Mouse (Mus musculus) gastrocnemius, postnatal 4 days (tissue): Measurements from ENCODE around the gene Zfp503. TPM values are rescaled to one million over a fixed set of nuclear protein-coding genes. Genes with fewer than 3 reads are reported as not detected.

Experiments used
- DNase-seq, 2 experiments: peaks; one replicate each; pipeline ENCODE4 v3.0.0; 2021 to 2022; ENCODE audit warnings: low spot score in 2 of 2, mixed read lengths in 2 of 2
- long read RNA-seq, 2 experiments: library from polyadenylated mRNA; stranded (forward); transcript quantifications; one replicate each; pipeline ENCODE4 v2.0.0; 2021
- total RNA-seq, 2 experiments: library from RNA; stranded (reverse); gene quantifications; 2 replicates each; pipeline ENCODE4 v1.2.3; 2021

Gene Zfp503
- total RNA-seq = 10 to 100 TPM; 14.0 to 15.6 TPM
- long read RNA-seq, experiment 1, partial matches to known transcripts = 0 of 2 reads
- long read RNA-seq, experiment 1, other reads (novel, unspliced or antisense) = 2 of 2 reads
- long read RNA-seq, experiment 2, partial matches to known transcripts = 1 of 2 reads
- long read RNA-seq, experiment 2, other reads (novel, unspliced or antisense) = 1 of 2 reads

DNA sequence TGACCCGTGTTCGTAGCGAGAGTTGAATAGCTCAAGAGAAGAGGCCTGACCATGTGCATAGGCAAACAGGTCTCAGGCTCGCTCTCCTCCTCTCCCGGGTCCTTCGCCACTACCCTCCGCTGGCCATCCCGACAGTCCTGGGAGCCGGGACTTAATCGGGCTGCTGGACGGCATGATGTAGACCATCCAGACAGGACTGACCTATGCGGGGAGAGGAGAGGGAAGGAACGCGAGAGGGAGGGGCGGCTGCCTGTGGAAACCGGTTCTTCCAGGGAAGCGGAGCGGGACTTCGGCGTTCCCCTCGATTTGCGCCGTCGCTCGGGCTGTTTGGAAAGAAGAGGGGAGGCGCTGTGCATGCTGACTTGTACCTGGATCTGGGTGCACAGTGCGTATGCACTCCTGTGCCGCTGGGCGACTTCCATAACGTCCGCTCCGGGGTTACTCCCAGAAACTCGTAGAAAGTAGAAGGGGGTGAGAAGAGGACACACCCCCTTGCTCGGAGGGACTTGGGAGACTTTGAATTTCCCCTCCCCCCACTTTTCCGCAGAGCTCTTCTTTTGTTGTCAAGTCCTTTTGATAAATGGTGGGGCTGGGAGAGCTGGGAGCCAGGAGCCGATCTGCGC is at the start of gene Zfp503:
TSS of gene Zfp503 (minus strand) at position 311 of the 623 bp plus-strand sequence.
- peak; percentile 29 to 55 for DNase-seq

GRCm38 (mm10) chr14:22037498-22038131 is 48.2 kb upstream of the Zfp503 start:
- no peak for DNase-seq

- no peak for DNase-seq
Observed at GRCm38 (mm10) chr14:22036802-22037497, 47.5 kb upstream of the Zfp503 start.

DNA sequence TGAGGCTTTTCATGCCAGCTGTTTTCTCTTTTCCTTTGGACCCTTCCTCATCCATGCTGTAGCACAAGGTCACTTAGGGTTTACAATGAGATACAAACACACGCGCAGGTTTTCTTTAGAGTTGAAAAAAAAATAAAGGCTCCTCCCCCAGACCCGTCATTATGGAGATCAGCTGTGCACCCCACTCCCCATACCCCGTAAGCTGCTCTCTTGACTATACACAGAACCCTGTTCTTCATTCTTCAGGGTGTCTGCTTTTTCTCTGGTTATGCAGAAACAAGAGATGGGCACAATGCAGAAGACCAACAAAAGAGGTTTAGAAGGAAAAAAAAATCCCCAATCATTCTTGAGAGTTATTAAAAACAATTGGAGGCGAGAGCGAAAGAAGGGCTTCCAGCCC is 46.9 kb upstream of the Zfp503 start:
- no peak for DNase-seq

GRCm38 (mm10) chr14:22035900-22036299 is 46.5 kb upstream of the Zfp503 start:
- peak in 1 of 2 experiments; percentile 23 for DNase-seq

GRCm38 (mm10) chr14:22023533-22023932 is 34.1 kb upstream of the Zfp503 start:
- no peak for DNase-seq

DNA sequence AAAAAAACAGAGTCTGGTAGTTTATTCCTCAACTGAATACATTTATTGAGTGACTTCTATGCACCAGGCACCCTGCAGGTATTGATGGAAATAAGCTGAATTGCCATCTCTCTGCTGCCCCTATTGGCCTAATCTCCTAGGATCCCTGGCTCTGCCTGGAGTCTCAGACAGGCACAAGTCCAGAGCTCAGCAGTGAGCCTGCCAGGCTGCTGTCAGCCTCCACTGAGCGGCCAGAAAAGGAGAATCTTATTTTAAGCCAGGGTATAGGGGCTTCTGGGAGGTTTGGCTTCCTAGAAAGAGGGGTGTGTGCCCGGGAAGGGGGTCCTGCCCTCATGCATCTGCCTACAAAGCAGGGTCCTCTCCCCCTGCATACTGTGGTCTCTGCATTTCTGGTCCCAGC is 31.5 kb upstream of the Zfp503 start:
- peak in 1 of 2 experiments; percentile 37 for DNase-seq

DNA sequence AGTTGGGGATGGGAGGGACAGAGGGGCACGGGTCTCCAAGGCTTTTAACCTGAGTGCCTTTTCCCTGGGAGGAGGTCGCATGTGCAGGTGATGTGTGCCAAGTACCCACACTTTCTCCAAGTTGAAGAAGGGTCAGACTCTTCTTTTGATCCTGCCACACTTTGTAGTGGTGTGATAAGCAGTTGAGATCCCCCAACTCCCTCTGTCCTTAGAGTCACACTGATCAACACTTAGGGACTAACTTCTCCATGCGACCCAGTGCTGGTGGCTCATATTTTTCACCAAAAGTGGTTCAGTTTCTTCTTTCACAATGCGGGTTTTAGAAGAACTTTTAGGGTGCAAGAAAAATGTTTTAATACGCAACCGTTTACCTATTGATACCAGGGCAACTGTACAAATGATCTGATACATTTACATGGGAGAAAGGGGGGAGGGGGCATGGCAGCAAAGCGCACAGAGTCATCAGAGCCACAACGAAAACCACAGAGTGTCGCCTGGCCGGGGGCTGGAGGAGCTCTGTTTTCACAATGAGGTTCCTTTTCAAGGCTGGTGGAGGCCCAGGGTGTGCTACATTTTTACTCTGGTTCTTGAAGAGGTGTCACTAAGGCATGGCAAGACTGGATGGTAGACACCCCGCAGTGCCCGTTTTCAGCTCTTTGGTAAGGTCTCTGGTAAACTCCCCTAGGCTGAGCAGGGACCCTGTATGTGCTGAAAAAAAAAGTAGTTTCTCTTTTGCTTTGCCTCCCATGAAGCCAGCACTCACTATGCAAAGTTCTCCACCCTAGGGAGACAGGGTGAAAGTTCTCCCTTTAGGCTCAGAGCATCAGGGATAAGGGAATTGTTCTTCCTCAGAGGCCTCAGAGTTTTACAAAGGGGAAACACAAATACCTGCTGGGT is 30.8 kb upstream of the Zfp503 start:
- DNase-seq = no peak

DNA sequence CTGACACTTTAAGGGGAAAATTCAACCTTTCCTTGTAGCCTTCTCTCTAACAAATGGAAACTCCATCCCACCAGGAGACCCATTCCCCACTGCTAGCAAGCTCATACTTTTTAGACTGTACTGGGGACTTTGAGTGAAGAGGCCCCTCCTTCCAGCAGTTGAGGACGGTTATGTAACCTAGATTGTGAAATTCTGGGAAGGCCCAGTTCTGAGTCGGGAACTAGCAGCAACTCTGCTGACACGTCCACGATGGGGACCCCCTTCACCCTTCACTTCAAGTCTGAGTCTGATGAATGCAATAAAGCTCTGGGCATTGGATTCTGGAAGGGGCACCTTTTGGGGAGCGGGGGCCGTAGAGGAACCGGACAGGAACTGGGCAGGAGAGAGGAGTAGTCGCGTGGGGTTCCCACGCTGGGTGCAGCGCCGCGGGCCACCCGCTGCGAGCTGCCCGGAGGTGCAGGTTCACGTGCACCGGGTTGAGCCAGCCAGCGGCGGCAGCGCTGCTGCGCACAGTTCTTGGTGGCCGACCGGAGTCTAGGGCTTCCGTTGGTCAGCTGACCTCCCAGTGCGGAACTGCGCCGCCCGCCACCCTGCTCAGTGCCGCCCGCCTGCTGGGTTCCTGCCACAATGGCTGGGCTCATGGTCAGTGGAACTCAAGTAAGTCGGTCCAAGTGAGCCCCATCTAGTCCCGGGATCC is 30.0 kb upstream of the Zfp503 start, which contains the start of gene Lrmda:
TSS of gene Lrmda (plus strand) at position 461 of the 697 bp plus-strand sequence.
- peak; percentile 53 to 65 for DNase-seq

DNA sequence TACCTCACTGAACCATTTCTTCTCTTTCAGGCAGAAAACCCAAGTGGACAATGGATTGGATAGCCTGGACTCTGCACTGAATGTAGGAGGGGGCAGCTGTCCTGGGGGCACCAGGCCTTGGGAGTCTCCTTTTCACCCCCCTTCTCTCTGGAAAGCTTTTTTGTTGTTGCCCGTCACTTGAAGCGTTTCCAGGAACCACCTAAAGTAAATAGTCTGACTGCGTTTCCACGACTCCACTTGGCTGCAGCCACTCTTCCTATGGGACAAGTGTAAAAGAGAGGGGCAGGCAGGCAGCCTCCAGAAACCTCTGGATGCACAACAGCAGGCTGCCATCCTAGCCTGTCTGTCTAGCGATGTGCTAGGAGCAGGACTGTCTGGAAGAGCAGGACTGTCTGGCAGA is 27.6 kb upstream of the Zfp503 start:
- DNase-seq = no peak

DNA sequence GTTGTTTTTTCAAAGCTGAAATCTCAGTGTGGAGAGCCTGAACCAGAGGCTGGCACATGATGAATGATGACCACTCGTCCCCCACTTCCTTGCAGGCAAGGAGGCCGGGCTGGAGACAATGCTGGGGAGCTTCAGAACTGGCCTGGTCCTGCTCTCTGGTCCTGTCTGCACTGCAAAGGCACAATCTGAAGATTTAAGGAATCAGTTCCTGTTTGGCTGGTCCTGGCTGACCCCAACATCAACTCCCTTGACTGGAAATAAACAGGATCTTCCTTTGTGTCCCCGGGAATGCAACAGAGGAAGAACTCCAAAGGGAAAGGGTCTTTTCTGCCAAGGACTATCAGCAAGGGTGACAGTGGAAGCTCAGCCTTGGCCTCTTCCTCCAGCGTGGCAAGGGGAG is 25.4 kb upstream of the Zfp503 start:
- DNase-seq = no peak

DNA sequence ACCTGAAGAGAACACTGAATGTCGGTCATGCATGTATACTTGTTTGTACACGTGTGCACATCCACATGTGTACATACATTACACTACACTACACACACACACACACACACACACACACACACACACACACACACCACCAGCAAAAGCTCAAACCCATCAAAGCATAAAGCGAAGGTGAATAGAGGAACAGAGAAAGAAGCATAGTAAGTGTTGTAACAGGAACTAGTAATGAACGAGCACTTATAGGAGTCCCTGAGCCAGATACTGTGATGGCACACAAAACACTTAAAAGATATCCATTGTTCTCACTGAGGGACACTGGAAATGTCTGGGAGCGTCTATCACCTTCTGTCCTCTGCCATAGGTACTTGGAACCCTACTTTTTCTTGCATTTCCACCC is 24.9 kb upstream of the Zfp503 start:
- no peak for DNase-seq

- DNase-seq = no peak
Observed at GRCm38 (mm10) chr14:22007006-22007405, 17.6 kb upstream of the Zfp503 start.

DNA sequence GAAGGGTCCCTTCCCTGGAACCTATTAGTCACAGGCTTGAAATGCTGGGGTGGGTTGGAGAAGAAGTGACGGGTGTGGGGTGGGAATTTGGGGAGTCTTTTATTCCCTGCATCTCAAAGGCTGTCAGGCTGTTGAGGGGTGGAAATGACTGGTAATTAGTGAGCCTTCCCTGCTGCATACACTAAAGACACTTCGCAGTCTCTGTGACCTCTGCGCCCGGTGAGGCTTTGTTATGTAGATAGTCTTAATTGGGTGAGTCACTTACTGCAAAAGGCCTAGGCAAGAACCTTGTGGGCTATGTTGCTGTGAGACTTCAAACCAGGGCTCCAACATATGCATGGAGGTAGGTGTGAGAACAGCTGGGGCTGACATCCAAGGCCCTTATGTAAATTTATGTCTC is 15.5 kb upstream of the Zfp503 start:
- no peak for DNase-seq

DNA sequence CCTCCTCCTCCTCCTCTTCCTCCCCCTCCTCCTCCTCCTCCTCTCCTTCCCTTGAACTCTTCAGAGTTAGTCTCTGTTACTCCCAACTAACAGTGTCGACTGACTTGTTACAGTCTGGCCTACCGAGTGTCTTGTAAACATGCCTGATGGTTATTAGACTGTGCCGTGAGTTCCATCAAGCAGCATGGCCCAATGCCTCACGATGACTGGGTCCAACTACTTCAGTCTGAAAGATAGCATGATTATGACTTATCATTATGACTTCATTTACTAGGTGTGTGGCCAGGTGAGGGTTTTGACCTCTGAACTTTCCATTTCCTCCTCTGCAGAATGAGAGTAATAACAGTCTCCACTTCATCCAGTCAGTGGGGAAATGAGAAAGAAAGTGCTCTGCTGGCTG is 14.2 kb upstream of the Zfp503 start:
- DNase-seq = no peak

- DNase-seq = no peak
Observed at GRCm38 (mm10) chr14:22003231-22003630, 13.8 kb upstream of the Zfp503 start.

- DNase-seq = no peak
Observed at GRCm38 (mm10) chr14:21999588-21999987, 10.2 kb upstream of the Zfp503 start.

DNA sequence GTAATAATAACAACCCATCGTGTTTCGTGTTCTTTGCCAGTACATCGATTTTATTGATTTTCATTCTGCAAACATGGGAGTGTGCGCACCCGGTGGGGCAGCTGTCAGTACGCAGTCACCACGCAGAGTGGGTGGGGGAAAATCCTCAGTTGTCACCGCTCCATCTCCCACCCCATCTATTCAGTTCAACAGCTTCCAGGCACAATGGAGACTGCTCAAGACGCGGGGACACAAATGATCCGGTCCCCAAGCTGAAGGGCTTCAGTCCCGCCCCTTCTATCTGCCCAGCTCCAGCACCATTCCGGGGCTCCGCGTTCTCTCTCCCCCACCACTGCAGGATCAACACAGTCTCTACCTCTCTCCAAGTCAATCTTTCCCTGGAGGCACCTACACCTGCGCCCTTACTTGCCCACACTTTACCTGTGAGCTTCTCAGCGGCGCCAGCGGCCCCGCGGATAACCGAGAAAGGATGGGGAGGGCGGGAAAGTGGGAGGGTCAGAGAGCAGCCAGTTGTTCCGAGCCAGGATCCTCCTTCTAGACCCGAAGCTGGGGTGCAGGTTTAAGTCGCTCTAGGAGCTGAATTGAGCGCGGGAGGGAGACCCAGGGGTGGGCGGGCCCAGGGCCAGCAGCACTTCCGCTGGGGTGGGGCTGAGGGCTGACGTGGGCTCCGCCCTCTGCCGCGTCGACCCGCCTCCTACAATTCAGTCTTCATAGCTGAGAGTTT is 5.8 kb upstream of the Zfp503 start:
- peak in 1 of 2 experiments; percentile 66 for DNase-seq
